Mouse (Mus musculus) B cell, adult 2 months (primary cell): ENCODE measurements around the gene Rabep2.
"Not testable (repeated sequence)": the region's sequence is repeated elsewhere in the genome, so short reads cannot be mapped to it uniquely, and the experiment has no call there.

Experiments used
- DNase-seq, 2 experiments: peaks; one replicate each; pipeline ENCODE4 v3.0.0; 2022

Gene Rabep2

GRCm38 (mm10) chr7:126465246-126466030 lies 36.9 kb downstream of the Rabep2 start:
- DNase-seq: no peak

GRCm38 (mm10) chr7:126466116-126466515 lies 37.6 kb downstream of the Rabep2 start:
- no peak for DNase-seq

- DNase-seq: no peak
Measured at GRCm38 (mm10) chr7:126466707-126467106, 38.1 kb downstream of the Rabep2 start.

- DNase-seq: peak; percentile 83 to 85
Measured at GRCm38 (mm10) chr7:126467271-126467670, 38.7 kb downstream of the Rabep2 start.

- no peak for DNase-seq
Measured at GRCm38 (mm10) chr7:126467834-126468627, 39.5 kb downstream of the Rabep2 start.

- DNase-seq: peak; percentile 23 to 33
Measured at GRCm38 (mm10) chr7:126470077-126470476, 41.5 kb downstream of the Rabep2 start.

- DNase-seq: no peak
Measured at GRCm38 (mm10) chr7:126471361-126471760, 42.8 kb downstream of the Rabep2 start.

GRCm38 (mm10) chr7:126471853-126472252 lies 43.3 kb downstream of the Rabep2 start:
- DNase-seq: no peak

GRCm38 (mm10) chr7:126472306-126472705 lies 43.7 kb downstream of the Rabep2 start:
- DNase-seq: peak; percentile 63 to 65

GRCm38 (mm10) chr7:126472713-126473112 lies 44.2 kb downstream of the Rabep2 start:
- no peak for DNase-seq

GRCm38 (mm10) chr7:126473470-126474086 lies 45.0 kb downstream of the Rabep2 start:
- no peak for DNase-seq

- DNase-seq: peak in 1 of 2 experiments; percentile 29
Measured at GRCm38 (mm10) chr7:126474486-126474955, 46.0 kb downstream of the Rabep2 start.

GRCm38 (mm10) chr7:126474993-126475581 lies 46.5 kb downstream of the Rabep2 start, which contains the start of gene Sh2b1:
Sh2b1 (minus strand) TSS chr7:126475424.
- peak; percentile 89 for DNase-seq

- peak in 1 of 2 experiments; percentile 28 for DNase-seq
Measured at GRCm38 (mm10) chr7:126481699-126482098, 53.1 kb downstream of the Rabep2 start.

- peak; percentile 47 to 58 for DNase-seq
Measured at GRCm38 (mm10) chr7:126482392-126482871, 53.9 kb downstream of the Rabep2 start.

GRCm38 (mm10) chr7:126487052-126487483 lies 58.5 kb downstream of the Rabep2 start, which contains the start of gene Tufm:
Tufm (plus strand) TSS chr7:126487361.
- DNase-seq: peak; percentile 91 to 92

GRCm38 (mm10) chr7:126487617-126488385 lies 59.2 kb downstream of the Rabep2 start:
- DNase-seq: not testable (repeated sequence)

- DNase-seq: no peak
Measured at GRCm38 (mm10) chr7:126491005-126491404, 62.4 kb downstream of the Rabep2 start.

- no peak for DNase-seq
Measured at GRCm38 (mm10) chr7:126491973-126492372, 63.4 kb downstream of the Rabep2 start.

GRCm38 (mm10) chr7:126494120-126494519 lies 65.6 kb downstream of the Rabep2 start:
- DNase-seq: no peak

GRCm38 (mm10) chr7:126496475-126496874 lies 67.9 kb downstream of the Rabep2 start:
- no peak for DNase-seq

- no peak for DNase-seq
Measured at GRCm38 (mm10) chr7:126497966-126498365, 69.4 kb downstream of the Rabep2 start.
